Mouse (Mus musculus) kidney, postnatal 0 days (tissue): Measurements from ENCODE around the gene Golm1. TPM values are rescaled to one million over a fixed set of nuclear protein-coding genes. Genes with fewer than 3 reads are reported as not detected.
A peak's percentile ranks its signal among the peaks of the same experiment; 100 is the strongest.

Experiments used
- ATAC-seq: fragments of 200-750 bp; cut with Nextera tagmentation; replicated peaks from 2 replicates; pipeline ENCODE4 v1.8.0; 2017; ENCODE audit warnings: low read depth, moderate number of reproducible peaks, moderate TSS enrichment, moderate library complexity; ENCODE audit not compliant: low FRiP score
- DNase-seq: peaks from one replicate; pipeline ENCODE4 v3.0.0-alpha.2; 2016; ENCODE audit warnings: low spot score
- H3K27ac ChIP-seq: fragments of 300-500 bp; sonication (generic); 2 replicates; pipeline ENCODE4 v1.5.1; 2014; ENCODE audit warnings: mild to moderate bottlenecking
- H3K27me3 ChIP-seq: fragments of 300-500 bp; sonication (generic); 2 replicates; pipeline ENCODE4 v1.6.1; 2014; ENCODE audit warnings: low read length, mixed read lengths; ENCODE audit not compliant: insufficient read depth
- H3K36me3 ChIP-seq: fragments of 300-500 bp; sonication (generic); 2 replicates; pipeline ENCODE4 v1.6.1; 2014; ENCODE audit warnings: low read length, mixed read lengths; ENCODE audit not compliant: insufficient read depth
- H3K4me1 ChIP-seq: fragments of 300-500 bp; sonication (generic); replicated peaks from 2 replicates; pipeline ENCODE4 v1.6.1; 2014; ENCODE audit warnings: antibody characterized with exemption, low read length, mixed read lengths; ENCODE audit not compliant: insufficient read depth
- H3K4me2 ChIP-seq: fragments of 300-500 bp; sonication (generic); 2 replicates; pipeline ENCODE4 v1.6.1; 2014; ENCODE audit warnings: mild to moderate bottlenecking, low read length, moderate library complexity, mixed read lengths
- H3K4me3 ChIP-seq: fragments of 300-500 bp; sonication (generic); replicated peaks from 2 replicates; pipeline ENCODE4 v1.5.1; 2014; ENCODE audit warnings: low read depth, low read length
- H3K9ac ChIP-seq: fragments of 300-500 bp; sonication (generic); 2 replicates; pipeline ENCODE4 v1.6.1; 2014; ENCODE audit warnings: low read depth, low read length
- H3K9me3 ChIP-seq: fragments of 300-500 bp; sonication (generic); replicated peaks from 2 replicates; pipeline ENCODE4 v1.6.1; 2016; ENCODE audit warnings: low read length, inconsistent platforms, mixed read lengths
- CTCF ChIP-seq: IDR thresholded peaks from 2 replicates; pipeline ENCODE4 v1.5.1; 2016; ENCODE audit warnings: antibody characterized with exemption, low read depth, mild to moderate bottlenecking, moderate library complexity
- WGBS: fragments of 180-500 bp; shearing (Covaris S2); extraction: QIAGEN DNeasy Blood & Tissue Kit; methylation state at CpG from one replicate; pipeline ENCODE4 v1.1.7; 2014; 5-methylcytosine and 5-hydroxymethylcytosine counted together
- polyA plus RNA-seq: library from polyadenylated mRNA; unstranded; fragments of >200 nt; fragmentation: Nextera tagmentation; extraction: Ambion mirVana; gene quantifications from 2 replicates; pipeline ENCODE4 v1.2.1, GENCODE M21; 2015

Gene Golm1
- polyA plus RNA-seq, 1 experiment from 2014 or later, result 23.0 TPM

DNA sequence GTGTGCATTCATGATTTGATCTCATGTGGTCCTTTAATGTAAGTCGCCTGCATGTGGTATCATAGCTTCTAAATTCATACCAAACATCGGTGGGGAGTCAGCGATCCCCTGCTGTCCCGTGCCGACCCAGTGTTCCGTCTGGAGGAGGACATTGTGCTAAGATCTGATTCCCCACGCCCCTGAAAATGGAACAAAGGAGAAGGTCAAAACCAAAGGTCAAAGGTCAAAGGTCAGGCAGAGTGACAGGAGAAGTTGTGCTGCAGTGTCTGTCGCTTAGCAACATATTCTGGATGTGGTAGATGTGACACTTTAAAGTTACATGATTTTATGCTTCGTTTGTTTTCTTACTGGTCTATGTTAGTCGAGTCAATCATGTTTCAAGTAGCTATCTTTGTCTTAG lies 15.9 kb upstream of the Golm1 start:
- Histone ChIP-seq H3K36me3 (no peaks in the 10 kb centered on the region), H3K27ac (no peak overlapping the region), H3K9ac (no peak overlapping the region), H3K4me3 (no peak overlapping the region), H3K27me3 (no peaks in the 10 kb centered on the region), H3K9me3 (no peaks in the 10 kb centered on the region), H3K4me2 (no peak overlapping the region), H3K4me1 (no peaks in the 10 kb centered on the region)
- 70% methylated on average over 10 of the region's 10 CpGs for WGBS
- no peak for TF ChIP-seq CTCF
- no peak for DNase-seq
- ATAC-seq, result no peak

DNA sequence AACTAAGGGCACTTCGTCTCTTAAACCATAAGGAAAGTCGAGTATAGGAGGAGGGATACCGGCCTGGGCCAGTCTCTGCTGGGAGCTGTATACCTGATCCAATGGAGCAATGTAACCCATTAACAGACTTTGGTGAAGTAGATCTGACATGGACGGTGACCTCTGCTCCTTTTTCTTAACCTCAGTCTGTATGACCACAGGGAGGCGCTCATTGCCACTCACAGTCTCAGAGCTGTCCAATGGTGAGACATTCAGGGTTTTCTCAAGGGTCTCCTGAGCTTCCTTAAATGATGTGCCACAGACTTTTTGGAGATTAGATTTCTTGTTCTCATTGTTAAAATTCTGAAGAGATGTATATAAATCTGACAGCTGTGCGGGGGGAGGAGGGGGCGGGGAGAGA lies 15.0 kb upstream of the Golm1 start:
- Histone ChIP-seq H3K9ac (no peak overlapping the region), H3K4me2 (no peak overlapping the region), H3K4me1 (no peaks in the 10 kb centered on the region), H3K4me3 (no peak overlapping the region), H3K36me3 (no peaks in the 10 kb centered on the region), H3K27ac (no peak overlapping the region), H3K27me3 (no peaks in the 10 kb centered on the region), H3K9me3 (no peaks in the 10 kb centered on the region)
- 77% methylated on average over 7 of the region's 7 CpGs for WGBS
- ATAC-seq (no peak), DNase-seq (no peak)
- TF ChIP-seq CTCF, result no peak

DNA sequence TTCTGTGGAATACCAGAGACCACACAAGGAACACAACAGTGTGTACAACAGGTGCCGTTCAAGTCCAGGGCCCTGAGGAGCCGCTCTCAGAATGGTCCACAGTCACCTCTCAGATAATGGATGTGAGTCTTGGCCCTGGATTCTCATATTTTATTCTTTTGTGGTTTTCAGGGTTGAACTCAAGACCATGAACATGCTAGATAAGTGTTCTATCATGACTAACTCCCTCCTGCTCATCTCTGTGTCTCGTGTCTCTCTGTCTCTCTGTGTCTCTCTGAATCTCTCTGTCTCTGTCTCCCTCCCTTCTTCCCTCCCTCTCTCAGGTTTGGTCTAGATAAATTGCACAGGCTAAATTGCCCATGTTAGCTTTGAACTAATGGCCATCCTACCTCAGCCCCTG lies 14.2 kb upstream of the Golm1 start:
- Histone ChIP-seq H3K27me3 (no peaks in the 10 kb centered on the region), H3K4me1 (no peaks in the 10 kb centered on the region), H3K9me3 (no peaks in the 10 kb centered on the region), H3K9ac (no peak overlapping the region), H3K36me3 (no peaks in the 10 kb centered on the region), H3K27ac (no peak overlapping the region), H3K4me2 (no peak overlapping the region), H3K4me3 (no peak overlapping the region)
- no peak for TF ChIP-seq CTCF
- ATAC-seq (no peak), DNase-seq (no peak)
- WGBS, result 95% methylated on average over 3 of the region's 3 CpGs

GRCm38 (mm10) chr13:59689313-59689712 lies 13.7 kb upstream of the Golm1 start:
- ATAC-seq, result no peak
- TF ChIP-seq CTCF, result no peak

GRCm38 (mm10) chr13:59688338-59688770 lies 12.7 kb upstream of the Golm1 start:
- Histone ChIP-seq H3K27me3 (no peaks in the 10 kb centered on the region), H3K9me3 (no peaks in the 10 kb centered on the region), H3K4me3 (no peak overlapping the region), H3K4me2 (no peak overlapping the region), H3K27ac (no peak overlapping the region), H3K4me1 (no peaks in the 10 kb centered on the region), H3K9ac (no peak overlapping the region), H3K36me3 (no peaks in the 10 kb centered on the region)
- no peak for DNase-seq
- no peak for TF ChIP-seq CTCF
- ATAC-seq, result no peak
- whole genome bisulfite sequencing, result 74% methylated on average over 13 of the region's 13 CpGs

More at GRCm38 (mm10) chr13:59689313-59689712, 13.7 kb upstream of the Golm1 start:
- Histone ChIP-seq H3K9ac (no peak overlapping the region), H3K27ac (no peak overlapping the region), H3K4me3 (no peak overlapping the region), H3K4me1 (no peaks in the 10 kb centered on the region), H3K9me3 (no peaks in the 10 kb centered on the region), H3K4me2 (no peak overlapping the region), H3K27me3 (no peaks in the 10 kb centered on the region), H3K36me3 (no peaks in the 10 kb centered on the region)
- 86% methylated on average over 9 of the region's 9 CpGs for WGBS
- DNase-seq, result no peak

DNA sequence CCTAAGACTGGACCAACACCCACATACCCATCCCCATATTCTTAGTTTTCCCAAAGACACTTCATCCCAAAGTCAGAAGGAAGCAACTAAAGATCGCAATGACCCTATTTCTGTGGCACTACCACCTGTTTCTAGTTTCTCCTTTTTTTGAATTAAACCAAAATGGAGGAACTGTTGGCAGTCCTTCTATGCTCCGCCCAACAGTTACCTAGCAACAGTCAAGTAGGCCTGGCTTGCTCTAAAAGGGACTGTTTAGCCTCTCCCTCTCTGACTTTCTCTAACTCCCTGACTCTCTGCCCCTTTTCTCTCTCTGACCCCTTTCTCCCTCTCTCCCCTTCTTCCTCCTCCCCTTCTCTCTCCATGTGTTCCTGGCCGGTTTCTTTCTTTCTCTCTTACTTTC lies 9.6 kb upstream of the Golm1 start:
- TF ChIP-seq CTCF, result no peak
- Histone ChIP-seq H3K4me1 (no peaks in the 10 kb centered on the region), H3K4me3 (no peak overlapping the region), H3K27ac (no peak overlapping the region), H3K9me3 (no peaks in the 10 kb centered on the region), H3K4me2 (no peak overlapping the region), H3K27me3 (no peaks in the 10 kb centered on the region), H3K36me3 (no peaks in the 10 kb centered on the region), H3K9ac (no peak overlapping the region)
- DNase-seq (no peak), ATAC-seq (no peak)
- 79% methylated on average over 3 of the region's 3 CpGs for WGBS

GRCm38 (mm10) chr13:59682629-59683028 lies 7.0 kb upstream of the Golm1 start:
- Histone ChIP-seq H3K27me3 (no peaks in the 10 kb centered on the region), H3K4me2 (no peak overlapping the region), H3K9ac (no peak overlapping the region), H3K9me3 (no peaks in the 10 kb centered on the region), H3K4me3 (no peak overlapping the region), H3K27ac (no peak overlapping the region), H3K4me1 (no peaks in the 10 kb centered on the region), H3K36me3 (no peaks in the 10 kb centered on the region)
- no peak for ATAC-seq
- peak; percentile 64 for DNase-seq
- no peak for TF ChIP-seq CTCF
- WGBS, result 32% methylated on average over 7 of the region's 7 CpGs
